Mouse (Mus musculus): ENCODE results near the gene Orai3.

DNA sequence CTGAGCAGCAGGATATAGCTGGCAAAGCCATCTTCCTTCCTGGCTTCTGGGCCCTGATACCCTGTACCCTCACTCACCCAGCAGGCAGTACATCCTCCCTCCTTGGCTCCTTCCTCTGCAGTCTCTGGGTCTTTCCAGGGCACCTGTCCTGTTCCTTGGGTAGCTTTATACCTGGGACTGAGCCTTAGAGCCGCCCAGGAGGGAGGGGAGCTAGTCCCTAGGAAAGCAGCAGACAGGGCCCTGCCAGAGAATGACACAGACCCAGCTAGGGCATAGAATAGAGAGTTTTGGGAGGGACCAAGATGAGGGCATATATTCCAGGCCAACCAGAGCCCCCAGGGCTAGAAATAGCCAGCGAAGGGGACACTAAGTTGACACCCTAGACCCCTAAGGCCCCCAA is 44.1 kb upstream of the Orai3 start:
- TF ChIP-seq CTCF (conservative IDR thresholded peaks at IDR 0.05; ENCODE audit: low read length): no peak
- no peak for TF ChIP-seq NANOG (IDR thresholded peaks at IDR 0.05; ENCODE audit: borderline replicate concordance, low read length)
